15 mouse cellular contexts compared by ENCODE assay signal in the genomic region with DNA sequence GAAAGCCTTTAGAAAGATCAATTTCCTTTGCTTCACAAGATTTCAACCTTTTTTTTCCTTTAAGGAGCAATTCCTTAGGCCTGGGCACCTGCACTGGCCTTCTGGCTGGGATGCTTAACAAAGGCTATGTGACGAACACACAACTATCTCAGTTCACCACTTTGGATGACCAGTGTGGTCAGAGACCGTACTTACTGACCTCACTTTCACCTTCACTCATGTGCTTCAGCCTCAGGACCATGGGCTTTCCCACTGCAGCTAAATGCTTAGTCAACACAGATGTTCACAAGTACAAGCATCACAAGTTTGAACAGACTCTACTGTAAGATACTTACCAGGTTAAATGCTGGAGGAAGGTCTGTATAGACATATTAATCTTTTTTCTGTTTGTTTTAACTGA.
"Had no signal": no experiment of that assay in that cellular context is flagged by ENCODE, and none has a peak within 500 bp of the region (broad histone marks: within the 10 kb centered on the region; RNA-seq: fewer than 3 reads in every experiment).

No protein-coding gene starts in this region.

- H3K4me3 ChIP-seq: midbrain, embryonic 10.5 days; midbrain, embryonic 12.5 days; neural tube, embryonic 12.5 days; stomach, embryonic 15.5 days had no signal

- H3K4me1 ChIP-seq: midbrain, embryonic 12.5 days; neural tube, embryonic 12.5 days; stomach, embryonic 15.5 days had no signal

- H3K27me3 ChIP-seq: midbrain, embryonic 12.5 days; neural tube, embryonic 12.5 days; stomach, embryonic 15.5 days had no signal

- H3K9ac ChIP-seq: lung, embryonic 14.5 days; midbrain, embryonic 12.5 days; neural tube, embryonic 12.5 days; stomach, embryonic 15.5 days had no signal

- H3K9me3 ChIP-seq: midbrain, embryonic 10.5 days; midbrain, embryonic 12.5 days; neural tube, embryonic 12.5 days; stomach, embryonic 15.5 days had no signal

- H3K27ac ChIP-seq: midbrain, embryonic 10.5 days; midbrain, embryonic 12.5 days; neural tube, embryonic 12.5 days; stomach, embryonic 15.5 days; stomach, postnatal 0 days had no signal

- ATAC-seq: midbrain, embryonic 16.5 days had no signal

- H3K4me2 ChIP-seq: lung, embryonic 14.5 days; midbrain, embryonic 12.5 days; neural tube, embryonic 12.5 days; stomach, embryonic 15.5 days had no signal

- DNase-seq: lung, adult 18-20 months; lung, embryonic 14.5 days; lung, postnatal 10 days; lung, postnatal 4 days; midbrain, embryonic 14.5 days; right cerebral cortex, postnatal 14 days; thymus, adult 2 months; thymus, postnatal 25 days; thymus, postnatal 4 days had no signal
